Mouse (Mus musculus) granulocyte monocyte progenitor cell, adult 5-6 weeks (primary cell): ENCODE measurements around the gene Gm2a. TPM values are rescaled to one million over a fixed set of nuclear protein-coding genes. Genes with fewer than 3 reads are reported as not detected.

Source experiments
- ATAC-seq: replicated peaks from 2 replicates; pipeline ENCODE4 v1.8.0; 2016; ENCODE audit warnings: mild to moderate bottlenecking, moderate TSS enrichment, inconsistent platforms; ENCODE audit not compliant: poor library complexity, severe bottlenecking
- total RNA-seq, 2 experiments: library from RNA; stranded (forward) in 1 of 2; stranded (reverse) in 1 of 2; fragments of 200-712, 200-1000 nt in 1 of 2; fragments of >200 nt in 1 of 2; fragmentation: Nextera tagmentation in 1 of 2; gene quantifications; 2 replicates each; pipeline ENCODE4 v1.2.3; 2014 to 2017

Gm2a gene
- total RNA-seq (2014; fragmentation: Nextera tagmentation) (84.3 and 86.4 TPM in 2 replicates), total RNA-seq (2017) (61.3 and 72.4 TPM in 2 replicates)

DNA sequence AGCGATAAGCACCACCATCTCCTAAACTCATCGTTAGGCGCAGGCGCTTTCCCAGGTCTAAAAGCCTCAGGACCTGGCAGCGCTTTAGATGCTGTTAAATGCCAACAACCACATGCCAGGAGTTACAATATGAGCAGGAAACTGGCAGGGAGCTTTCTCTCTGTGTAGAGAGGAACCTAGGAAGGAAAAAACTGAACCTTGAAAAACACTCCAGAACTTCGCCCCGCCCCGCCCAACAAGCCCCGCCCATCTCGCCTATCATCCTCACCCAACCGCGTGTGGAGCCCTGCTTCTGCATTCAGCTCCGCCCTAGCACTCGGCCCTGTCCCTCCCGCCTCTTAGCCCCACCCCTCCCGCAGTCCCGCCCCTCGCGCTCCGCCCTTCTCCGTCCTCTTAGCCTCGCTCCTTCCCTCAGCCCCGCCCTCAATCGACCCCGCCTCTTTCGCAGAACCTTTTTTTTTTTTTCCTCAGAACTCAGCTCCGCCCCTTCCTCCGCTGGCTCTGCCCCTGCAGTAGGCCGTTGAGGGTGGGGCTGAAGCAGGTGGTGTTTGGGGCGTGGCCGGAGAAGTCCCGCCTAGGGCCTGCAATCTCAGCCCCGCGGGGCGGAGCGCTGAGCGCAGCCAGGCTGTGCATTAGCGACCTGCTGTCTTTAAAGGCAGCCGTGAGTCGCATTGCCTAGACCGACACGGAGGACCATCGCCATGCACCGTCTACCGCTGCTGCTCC, at the start of gene Gm2a:
Gm2a (plus strand) TSS at position 653 of the 726 bp plus-strand sequence.
- peak; percentile 93 for ATAC-seq

DNA sequence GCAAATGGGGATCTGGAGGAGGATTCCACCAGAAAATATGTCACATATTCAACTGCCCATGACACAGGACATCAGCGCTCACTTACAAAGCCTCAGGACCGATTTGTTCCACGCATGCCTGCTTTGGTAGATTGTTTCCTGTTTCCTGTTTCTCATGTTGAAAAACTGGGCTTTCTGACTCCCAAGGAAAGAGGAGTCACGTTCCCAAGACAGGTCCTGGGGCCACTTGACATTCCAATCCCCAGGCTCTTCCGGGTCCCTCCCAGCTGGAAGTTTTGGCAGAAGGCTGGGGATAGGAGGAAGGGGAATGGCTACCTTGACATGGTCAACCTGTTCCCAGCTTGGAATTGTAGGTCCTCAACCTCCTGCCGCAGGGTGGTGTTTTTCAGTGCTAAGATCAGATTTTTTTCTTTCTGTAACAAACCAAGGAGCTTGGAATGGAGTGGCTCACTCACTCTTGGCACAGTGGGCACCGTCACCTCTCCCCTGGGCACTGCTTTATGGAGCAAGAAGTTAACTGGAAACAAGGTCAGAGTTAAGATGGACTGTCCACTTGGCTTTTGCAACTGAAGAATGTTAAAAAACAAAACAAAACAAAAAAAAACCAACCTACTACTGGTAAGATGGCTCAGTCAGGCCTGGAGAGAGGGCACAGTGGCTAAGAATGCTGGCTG, 46.9 kb upstream of the Gm2a start:
- ATAC-seq, result no peak

DNA sequence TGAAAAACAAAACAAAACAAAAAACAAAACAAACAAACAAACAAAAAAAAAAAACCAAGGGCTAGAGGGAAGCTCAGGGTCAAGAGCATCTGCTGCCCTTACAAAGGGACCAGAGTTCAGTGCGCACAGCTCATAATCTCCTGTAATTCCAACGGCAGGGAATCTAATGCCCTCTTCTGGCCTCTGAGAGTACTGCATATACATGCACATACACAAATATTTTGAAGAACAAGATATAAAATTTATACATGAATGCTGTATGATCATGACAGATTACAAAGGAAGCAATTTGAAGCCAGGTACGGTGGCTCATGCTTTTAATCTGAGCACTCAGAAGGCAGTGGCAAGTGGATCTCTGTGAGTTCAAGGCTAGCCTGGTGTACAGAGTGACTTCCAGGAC, 40.4 kb upstream of the Gm2a start:
- no peak for ATAC-seq

DNA sequence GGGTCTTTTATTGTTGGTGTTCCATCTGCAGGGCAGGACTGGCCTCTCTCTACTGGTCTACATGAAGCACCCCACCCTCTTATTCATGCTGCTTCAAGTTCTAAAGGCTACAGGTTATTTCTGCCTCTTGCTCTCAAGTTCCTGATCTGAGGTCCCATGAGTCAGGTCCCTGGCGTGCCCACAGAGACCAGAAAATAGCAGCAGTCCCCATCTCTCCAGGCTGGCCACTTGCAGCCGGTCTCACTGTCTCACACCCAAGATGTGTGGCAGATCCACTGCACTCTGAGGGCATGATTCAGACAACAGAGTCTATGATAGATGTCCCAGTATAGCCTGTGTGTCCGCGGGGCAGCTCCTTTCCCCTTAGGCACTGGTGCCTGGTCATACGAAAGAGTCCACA, 37.1 kb upstream of the Gm2a start:
- no peak for ATAC-seq

DNA sequence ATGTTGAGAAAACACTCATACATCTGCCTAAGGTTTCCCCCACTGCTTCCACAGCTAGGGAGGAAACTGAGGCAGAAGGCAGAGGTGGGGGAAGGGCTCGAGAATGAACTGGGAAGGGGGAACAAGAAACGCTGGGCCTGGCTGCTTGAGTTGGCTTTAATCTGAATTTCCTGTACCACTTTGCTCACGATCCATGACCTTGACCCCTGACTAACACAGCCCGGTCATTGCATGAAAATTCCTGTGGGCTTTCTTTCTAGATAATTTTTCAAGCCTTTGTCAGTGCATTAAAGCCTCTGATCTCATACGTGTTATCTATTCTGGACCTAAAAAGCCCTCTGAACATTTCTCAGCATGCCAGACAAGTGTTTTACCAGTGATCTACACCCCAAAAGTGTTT, 35.1 kb upstream of the Gm2a start:
- no peak for ATAC-seq

DNA sequence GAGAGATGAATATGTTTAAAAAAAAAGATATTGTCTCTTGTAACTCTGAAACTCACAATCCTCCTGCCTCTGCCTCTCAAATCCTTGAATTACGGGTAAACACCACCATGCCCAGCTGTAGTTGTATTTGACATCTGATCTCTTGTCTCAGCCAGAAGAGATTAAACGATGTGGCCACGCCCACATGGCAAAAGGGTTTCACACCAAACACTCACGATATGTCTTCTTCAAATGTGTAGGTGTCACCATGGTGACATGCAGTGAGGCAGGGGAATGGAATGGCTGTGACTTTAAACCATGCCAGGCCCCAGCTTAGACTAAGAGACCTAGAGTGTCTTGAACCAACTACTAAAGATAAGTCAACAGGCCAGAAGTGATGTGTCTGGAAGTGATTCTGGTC, 31.0 kb upstream of the Gm2a start:
- ATAC-seq, result no peak

DNA sequence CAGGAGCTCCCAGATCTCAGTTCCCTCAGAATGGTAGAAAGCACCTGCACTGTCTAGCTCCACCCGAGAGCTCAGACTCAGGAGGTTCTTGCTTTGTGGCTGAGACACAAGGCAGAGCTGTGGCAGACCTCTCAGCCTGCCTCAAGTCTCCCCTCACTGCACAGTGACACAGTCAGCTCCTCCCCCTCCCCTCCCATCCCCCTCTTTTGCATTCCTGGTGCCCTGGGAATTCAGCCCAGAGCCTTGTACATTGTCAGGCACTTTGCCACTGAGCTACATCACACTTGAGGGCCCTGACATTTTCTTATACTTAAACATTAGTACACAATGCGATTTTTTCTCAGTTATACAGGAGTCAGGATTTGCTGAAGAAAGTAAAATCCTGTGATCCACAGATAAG, 28.9 kb upstream of the Gm2a start:
- no peak for ATAC-seq

DNA sequence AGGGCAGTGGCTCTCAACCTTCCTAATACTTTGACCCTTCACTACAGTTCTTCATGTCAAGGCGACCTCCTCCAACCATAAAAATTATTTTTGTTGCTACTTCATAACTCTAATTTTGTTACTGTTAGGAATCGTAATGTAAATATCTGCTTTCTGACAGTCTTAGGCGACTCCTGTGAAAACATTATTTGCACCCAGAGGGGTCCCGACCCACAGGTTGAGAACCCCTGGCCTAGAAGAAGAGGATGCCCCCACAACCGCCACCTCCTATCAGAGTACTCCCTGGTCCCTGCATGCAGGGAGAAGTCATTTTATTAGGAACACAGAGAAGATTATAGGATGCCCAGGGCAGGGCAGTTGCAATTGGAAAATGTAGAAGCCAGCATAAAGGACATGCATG, 26.6 kb upstream of the Gm2a start:
- ATAC-seq, result no peak

DNA sequence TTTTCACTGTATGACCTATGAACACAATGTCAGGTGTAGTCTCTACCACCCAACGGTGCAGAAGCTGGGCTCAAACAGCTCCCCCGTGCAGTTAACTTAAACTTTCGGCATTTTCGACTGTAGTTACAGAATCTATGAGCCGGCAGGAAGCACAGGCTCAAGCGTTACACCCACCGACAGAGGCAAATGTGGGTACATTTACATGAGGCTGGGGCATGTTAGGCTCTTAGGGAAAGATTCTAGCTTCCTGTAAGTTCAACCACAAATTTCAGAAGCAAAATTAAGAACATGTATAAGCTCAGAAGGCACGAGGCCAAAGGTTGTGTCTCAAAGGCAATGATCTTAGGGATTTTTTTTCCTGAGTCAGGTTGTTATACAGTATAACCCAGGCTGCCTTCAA, 25.4 kb upstream of the Gm2a start:
- ATAC-seq, result no peak

DNA sequence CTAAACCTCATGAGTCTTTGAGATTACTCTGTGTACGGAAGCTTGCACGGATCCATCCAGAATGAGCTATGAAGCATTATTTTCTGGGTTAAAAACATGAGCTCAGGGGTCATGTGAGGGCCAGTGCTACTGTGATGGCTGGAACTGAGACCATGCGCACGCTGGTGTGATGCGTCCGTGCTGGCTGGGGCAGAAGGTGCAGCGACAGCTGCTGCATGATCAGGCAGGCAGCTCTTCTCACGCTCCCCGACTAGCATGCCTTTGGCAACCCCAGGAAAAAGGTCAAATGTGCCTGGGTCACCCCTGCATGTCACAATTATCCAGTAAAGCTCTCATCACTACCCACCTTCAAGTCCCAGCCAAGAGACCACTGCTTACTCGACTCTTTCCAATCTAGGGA, 24.7 kb upstream of the Gm2a start:
- ATAC-seq, result no peak

DNA sequence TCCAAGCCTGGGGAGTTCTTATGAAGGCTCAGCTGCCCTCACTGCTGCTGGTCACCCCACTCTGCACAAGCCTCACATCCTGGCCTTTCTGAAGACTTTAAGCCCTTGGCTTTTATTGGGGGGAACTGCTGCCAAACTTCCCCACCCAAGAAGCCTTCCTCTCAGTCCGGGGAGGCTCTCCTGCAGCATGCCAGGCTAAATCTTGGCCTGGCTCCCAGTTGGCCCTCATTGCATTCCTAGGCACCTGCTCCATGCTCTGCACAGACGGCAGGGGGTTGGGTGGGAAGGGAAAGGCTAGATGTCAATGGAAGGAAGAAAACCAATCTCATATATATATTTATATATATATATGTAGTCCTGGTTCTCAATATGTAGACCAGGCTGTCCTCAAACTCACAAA, 22.3 kb upstream of the Gm2a start:
- no peak for ATAC-seq

DNA sequence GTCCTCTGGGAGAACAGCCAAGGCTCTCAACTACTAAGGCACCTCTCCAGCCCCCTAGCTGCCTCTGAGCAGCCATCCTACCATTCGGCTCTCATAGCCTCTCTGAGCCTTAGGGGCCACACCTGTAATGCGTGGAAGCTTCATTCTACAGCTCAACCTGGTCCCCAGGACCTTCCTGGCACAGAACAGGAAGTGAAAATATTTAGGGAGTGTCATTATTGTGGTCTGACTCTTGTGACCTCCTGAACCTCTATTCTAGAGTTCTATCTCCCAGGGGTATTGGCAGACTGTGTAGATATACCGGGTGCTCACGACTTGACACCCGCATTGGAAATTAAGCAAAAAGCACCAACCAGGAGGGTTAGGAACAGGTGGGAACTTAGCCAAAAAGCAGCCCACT, 21.7 kb upstream of the Gm2a start:
- ATAC-seq, result peak; percentile 41

DNA sequence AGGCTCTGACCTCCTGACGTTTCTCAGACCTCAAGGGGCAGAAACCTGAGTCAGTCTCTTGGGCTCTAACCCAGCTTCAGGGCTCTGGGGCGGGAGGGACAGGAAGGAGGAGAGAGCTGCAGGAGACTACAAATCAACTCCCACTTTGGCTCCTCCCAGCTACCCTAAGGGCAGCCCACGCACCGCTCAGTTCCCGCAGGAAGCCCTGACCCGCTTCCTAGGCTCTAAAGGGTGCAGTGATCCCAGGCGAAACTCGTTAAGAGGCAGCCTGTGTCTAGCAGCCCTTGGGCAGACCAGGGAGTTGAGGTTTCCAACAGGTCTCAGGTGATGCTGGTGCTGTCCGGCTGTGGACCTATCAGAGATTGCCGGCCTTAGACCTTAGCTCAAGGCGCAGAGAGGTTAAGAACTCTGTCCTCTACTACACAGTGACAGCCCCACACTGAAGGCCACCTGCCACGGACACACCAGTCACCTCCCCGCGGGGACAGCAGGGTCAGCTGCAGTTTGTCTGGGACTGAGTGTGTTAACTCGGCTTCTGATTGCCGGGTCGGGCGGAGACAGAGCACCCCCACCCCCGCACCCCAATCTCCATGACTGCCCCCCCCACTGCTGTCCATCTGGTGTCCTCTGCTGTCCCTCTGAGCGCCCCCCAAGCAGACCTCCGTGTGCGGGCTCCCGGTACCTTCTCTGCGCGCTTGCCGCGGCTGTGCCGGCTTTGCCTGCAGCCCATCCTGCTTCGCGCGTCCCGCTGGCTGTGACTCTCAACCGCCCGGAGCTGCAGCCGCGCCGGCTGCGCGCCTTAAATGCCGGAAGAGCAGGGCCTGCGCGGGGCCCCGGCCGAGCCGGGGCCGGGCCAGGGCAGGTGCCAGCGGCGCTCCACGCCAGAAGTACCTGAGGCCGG, 20.3 kb upstream of the Gm2a start, which contains the start of gene Ccdc69:
Ccdc69 (minus strand) TSS at position 801 of the 901 bp plus-strand sequence.
- peak; percentile 91 for ATAC-seq

DNA sequence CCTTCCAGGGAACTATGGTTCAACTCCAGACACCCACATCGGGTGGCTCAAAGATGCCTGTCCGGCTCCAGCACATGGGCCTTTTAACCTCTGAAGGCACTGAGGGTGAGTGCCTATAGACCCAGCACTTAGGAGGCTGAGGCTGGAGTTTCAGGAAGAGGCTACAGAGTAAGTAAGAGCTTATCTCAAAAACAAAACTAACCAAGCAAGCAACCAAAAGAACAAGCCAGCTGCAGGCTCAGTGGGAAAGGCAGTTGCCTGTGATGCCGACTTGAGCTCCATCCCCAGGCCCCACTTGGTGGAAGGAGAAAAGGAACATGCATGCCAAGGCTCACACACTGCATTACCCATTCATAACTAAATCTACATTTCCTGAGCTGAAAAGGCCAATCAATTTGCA, 19.4 kb upstream of the Gm2a start:
- ATAC-seq, result no peak

DNA sequence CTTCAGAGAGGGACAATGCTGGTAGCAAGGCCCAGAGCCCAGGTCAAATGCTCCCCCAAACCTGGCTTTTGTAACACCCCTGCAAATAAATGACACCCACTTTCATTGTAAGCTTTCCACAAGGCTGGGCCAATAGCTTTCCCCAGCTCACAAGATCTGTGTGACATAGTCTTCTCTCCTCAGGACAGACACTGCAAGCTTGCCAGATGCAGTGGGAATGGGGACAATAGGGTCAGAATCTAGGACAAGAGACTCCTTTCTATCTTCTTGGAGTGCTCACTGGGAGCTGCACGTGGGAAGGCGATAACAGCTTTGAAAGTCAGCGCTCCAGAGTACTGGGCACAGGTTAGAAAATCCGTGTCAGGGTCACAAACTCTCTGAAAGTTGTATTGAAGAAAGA, 18.7 kb upstream of the Gm2a start:
- no peak for ATAC-seq

DNA sequence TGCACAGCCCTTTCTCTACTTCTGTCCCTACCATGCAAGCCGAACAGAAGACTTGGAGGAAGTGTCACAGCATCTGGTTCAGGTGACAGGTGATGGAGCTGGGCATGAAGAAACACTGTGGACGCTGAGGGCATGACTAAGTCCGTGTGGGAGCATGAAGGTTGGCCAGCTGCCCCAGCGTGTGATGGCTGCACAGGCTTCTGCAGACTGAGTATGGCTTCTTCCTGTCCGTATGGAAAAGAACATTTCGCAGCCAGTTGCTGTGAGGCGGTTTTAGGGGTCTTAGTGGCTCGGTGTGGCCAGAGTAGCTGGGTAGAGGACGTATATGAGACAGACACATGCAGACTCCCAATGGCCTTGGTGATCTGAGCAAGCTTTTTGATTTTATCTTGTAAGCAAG, 16.7 kb upstream of the Gm2a start:
- ATAC-seq, result no peak

DNA sequence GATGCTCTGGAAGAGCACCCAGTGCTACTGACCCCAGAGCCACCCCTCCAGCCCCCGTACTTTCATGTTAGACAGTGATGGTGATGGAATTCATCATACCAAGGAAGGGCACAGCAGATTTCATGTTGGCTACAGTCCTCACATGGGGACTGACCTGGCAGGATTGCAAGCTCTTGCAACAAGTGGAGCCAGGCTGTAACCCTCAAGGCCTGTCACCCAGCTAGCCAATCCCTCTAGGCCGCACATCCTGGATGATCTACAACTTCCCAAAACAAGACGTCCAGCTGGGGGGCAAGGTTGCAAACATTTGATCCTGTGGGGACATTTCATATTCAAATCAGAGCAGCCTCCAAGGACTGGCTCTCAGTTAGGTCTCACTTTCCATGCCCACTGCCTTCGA, 13.3 kb upstream of the Gm2a start:
- ATAC-seq, result no peak

DNA sequence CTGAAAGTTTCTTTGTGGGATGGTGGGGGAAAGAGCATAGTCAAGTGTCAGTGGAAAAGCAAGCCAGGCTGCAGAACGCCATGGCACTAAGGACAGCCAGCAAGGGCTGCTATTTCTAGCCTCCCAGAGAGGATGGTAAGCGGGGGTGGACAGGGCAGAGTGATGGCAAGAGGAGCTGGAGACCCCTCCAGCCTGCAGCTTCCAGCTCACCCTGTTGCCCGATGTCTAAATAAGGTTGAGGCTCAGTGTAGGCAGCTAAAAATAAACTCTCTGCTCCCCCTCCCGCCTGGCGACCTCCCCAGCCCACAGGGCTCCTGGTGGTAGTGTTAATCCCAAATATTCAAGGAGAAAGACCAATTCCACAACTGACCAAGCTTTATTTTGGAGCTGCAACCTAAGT, 12.5 kb upstream of the Gm2a start:
- no peak for ATAC-seq

DNA sequence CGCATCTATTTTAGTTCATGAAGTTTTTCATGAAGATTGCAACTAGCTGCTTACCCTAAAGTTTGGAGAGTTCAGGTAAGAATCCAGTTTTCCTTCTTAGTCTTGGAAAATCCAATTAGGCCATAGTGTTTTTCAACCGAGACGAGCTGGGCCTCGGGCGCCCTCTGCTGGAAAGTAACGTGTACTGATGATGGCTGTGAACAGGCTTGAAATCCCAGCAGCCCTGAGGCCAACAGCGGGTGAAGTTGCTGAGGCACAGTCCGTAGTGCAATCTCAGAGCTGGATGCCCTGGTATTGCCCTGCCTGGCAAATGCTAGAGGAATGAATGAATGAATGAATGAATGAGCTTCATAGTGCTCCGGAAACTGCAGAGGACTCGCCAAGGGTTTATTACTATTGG, 10.9 kb upstream of the Gm2a start:
- peak; percentile 82 for ATAC-seq

DNA sequence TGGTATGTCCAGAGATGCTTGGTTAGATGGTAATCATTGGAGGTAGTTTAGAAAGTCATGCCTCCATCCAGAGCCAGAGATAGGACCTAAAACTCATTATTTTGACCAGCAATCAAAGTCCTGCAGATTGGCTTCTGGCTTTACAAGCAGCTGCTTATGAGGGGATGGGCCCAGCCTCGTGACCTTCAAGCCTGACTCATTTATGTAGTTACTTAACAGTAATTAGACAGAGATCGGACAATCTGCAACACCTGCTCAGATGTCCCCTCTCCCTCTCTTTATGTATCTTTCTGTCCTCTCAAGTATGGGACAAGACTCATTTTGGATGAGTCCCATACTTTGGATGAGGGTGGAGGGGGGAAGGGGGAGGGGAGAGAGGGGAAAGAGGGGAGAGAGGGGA, 8.0 kb upstream of the Gm2a start:
- no peak for ATAC-seq

DNA sequence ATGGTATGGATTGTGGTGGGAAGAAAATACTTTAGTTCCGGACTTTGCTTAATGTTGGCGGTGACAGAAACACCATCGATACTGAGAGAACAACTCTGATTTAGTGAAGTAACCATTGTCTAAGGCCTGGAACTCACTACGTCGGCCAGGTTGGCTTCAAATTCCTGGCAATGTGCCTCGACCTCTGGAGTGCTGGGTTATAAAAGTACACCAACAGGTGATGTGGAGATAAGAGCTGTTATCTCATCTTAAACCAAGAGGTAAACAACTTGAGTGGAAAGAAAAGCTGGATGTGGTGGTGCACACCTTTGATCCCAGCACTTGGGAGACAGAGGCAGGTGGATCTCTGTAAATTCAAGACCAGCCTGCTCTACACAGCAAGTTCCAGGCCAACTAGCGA, 4.8 kb upstream of the Gm2a start:
- ATAC-seq, result no peak
